Mouse (Mus musculus) testis, adult 2 months (tissue): ENCODE measurements around the gene Gm10097. TPM values are rescaled to one million over a fixed set of nuclear protein-coding genes. Genes with fewer than 3 reads are reported as not detected.

Experiments used
- H3K27ac ChIP-seq: fragments of 200-500 bp; 2 replicates; pipeline ENCODE4 v1.5.1; 2012; ENCODE audit warnings: low read depth, low read length; ENCODE audit not compliant: control insufficient read depth, insufficient read depth
- H3K27me3 ChIP-seq: fragments of 200-500 bp; 2 replicates; pipeline ENCODE4 v1.6.1; 2012; ENCODE audit warnings: mild to moderate bottlenecking, low read length, moderate library complexity; ENCODE audit not compliant: control insufficient read depth, insufficient read depth
- H3K36me3 ChIP-seq: fragments of 200-500 bp; 2 replicates; pipeline ENCODE4 v1.6.1; 2012; ENCODE audit warnings: mild to moderate bottlenecking, low read length; ENCODE audit not compliant: control insufficient read depth, insufficient read depth
- H3K4me1 ChIP-seq: fragments of 200-500 bp; 2 replicates; pipeline ENCODE4 v1.6.1; 2012; ENCODE audit warnings: low read length; ENCODE audit not compliant: control insufficient read depth, insufficient read depth
- H3K4me3 ChIP-seq: fragments of 200-500 bp; 2 replicates; pipeline ENCODE4 v1.5.1; 2012; ENCODE audit warnings: low read depth, mild to moderate bottlenecking, low read length, moderate library complexity, mixed read lengths; ENCODE audit not compliant: control insufficient read depth
- CTCF ChIP-seq: fragments of 200-500 bp; IDR thresholded peaks from 2 replicates; pipeline ENCODE4 v1.5.1; 2012; ENCODE audit warnings: low read depth, mild to moderate bottlenecking, inconsistent platforms, low read length, moderate library complexity; ENCODE audit not compliant: control insufficient read depth, insufficient read depth, insufficient replicate concordance
- POLR2A ChIP-seq: fragments of 200-500 bp; IDR thresholded peaks from 2 replicates; pipeline ENCODE4 v1.6.1; 2012; ENCODE audit warnings: low read depth, mild to moderate bottlenecking, inconsistent platforms, low read length, moderate library complexity; ENCODE audit not compliant: control insufficient read depth
- polyA plus RNA-seq: library from polyadenylated mRNA; depleted of rRNA; stranded (reverse); fragments of >200 nt; gene quantifications from 2 replicates; pipeline ENCODE4 v1.2.3, GENCODE M21; 2012; rRNA removed

The Gm10097 gene
- not detected in 2 replicates for polyA plus RNA-seq

- H3K4me1 ChIP-seq = no peaks in the 10 kb centered on the region
- TF ChIP-seq CTCF = no peak
- no peak for TF ChIP-seq POLR2A
- H3K4me3 ChIP-seq = no peak within 1 kb of the TSS
- H3K36me3 ChIP-seq = no peaks in the 10 kb centered on the region
- no peaks in the 10 kb centered on the region for H3K27me3 ChIP-seq
- no peak within 1 kb of the TSS for H3K27ac ChIP-seq
Measured at GRCm38 (mm10) chr10:5068676-5069265, at the start of gene Gm10097. Gene Gm10097, plus strand, starts transcription at chr10:5069192.

- Histone ChIP-seq H3K27me3 (no peaks in the 10 kb centered on the region), H3K4me3 (no peak overlapping the region), H3K36me3 (no peaks in the 10 kb centered on the region), H3K4me1 (no peaks in the 10 kb centered on the region), H3K27ac (no peak overlapping the region)
- no peak for TF ChIP-seq POLR2A
- no peak for TF ChIP-seq CTCF
Measured at GRCm38 (mm10) chr10:5025906-5026305, 43.1 kb upstream of the Gm10097 start.

GRCm38 (mm10) chr10:5027208-5027607 lies 41.8 kb upstream of the Gm10097 start:
- Histone ChIP-seq H3K4me3 (no peak overlapping the region), H3K36me3 (no peaks in the 10 kb centered on the region), H3K27ac (no peak overlapping the region), H3K27me3 (no peaks in the 10 kb centered on the region), H3K4me1 (no peaks in the 10 kb centered on the region)
- TF ChIP-seq CTCF (no peak), POLR2A (no peak)

GRCm38 (mm10) chr10:5028301-5028700 lies 40.7 kb upstream of the Gm10097 start:
- H3K36me3 ChIP-seq = no peaks in the 10 kb centered on the region
- no peaks in the 10 kb centered on the region for H3K27me3 ChIP-seq
- H3K4me3 ChIP-seq = no peak overlapping the region
- no peaks in the 10 kb centered on the region for H3K4me1 ChIP-seq
- H3K27ac ChIP-seq = no peak overlapping the region
- TF ChIP-seq CTCF (no peak), POLR2A (no peak)

GRCm38 (mm10) chr10:5029161-5029560 lies 39.8 kb upstream of the Gm10097 start:
- Histone ChIP-seq H3K36me3 (no peaks in the 10 kb centered on the region), H3K4me1 (no peaks in the 10 kb centered on the region), H3K27ac (no peak overlapping the region), H3K27me3 (no peaks in the 10 kb centered on the region), H3K4me3 (no peak overlapping the region)
- TF ChIP-seq CTCF (no peak), POLR2A (no peak)

GRCm38 (mm10) chr10:5029883-5030282 lies 39.1 kb upstream of the Gm10097 start:
- Histone ChIP-seq H3K27ac (no peak overlapping the region), H3K4me1 (no peaks in the 10 kb centered on the region), H3K36me3 (no peaks in the 10 kb centered on the region), H3K4me3 (no peak overlapping the region), H3K27me3 (no peaks in the 10 kb centered on the region)
- TF ChIP-seq POLR2A (no peak), CTCF (no peak)

- no peak overlapping the region for H3K27ac ChIP-seq
- H3K27me3 ChIP-seq = no peaks in the 10 kb centered on the region
- H3K4me3 ChIP-seq = no peak overlapping the region
- no peaks in the 10 kb centered on the region for H3K4me1 ChIP-seq
- H3K36me3 ChIP-seq = no peaks in the 10 kb centered on the region
- TF ChIP-seq POLR2A = no peak
- TF ChIP-seq CTCF = no peak
Measured at GRCm38 (mm10) chr10:5032192-5033048, 36.6 kb upstream of the Gm10097 start.
